Mouse (Mus musculus): ENCODE data around the gene Slc22a14.

DNA sequence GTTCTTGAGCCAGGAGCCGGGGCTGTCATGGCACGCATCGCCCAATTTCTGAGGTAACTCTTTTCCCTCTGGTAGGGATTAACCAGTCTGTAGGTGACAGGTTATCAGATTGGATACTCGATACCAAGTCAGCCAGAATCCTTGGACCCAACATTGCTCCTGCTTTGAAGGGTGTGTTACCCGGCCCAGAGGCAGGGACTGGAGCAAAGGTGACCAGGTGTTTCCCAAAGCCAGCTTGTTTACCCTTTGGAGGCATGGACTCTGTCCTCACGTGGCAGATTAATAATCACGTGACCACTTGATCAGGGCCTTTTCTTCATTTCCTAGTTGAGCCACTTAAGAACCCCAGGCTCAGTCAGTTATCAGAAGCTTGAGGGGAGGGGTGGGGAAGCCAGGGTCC lies 22.6 kb downstream of the Slc22a14 start:
- TF ChIP-seq CTCF (IDR thresholded peaks at IDR 0.05; ENCODE audit: extremely low read depth, insufficient read depth, low read length), result no peak
- no peak for TF ChIP-seq POLR2A (IDR thresholded peaks at IDR 0.05; ENCODE audit: extremely low read depth, insufficient read depth, low read length)
